Mouse (Mus musculus) limb, embryonic 15.5 days (tissue): Measurements from ENCODE around the gene Olfr401. TPM values are rescaled to one million over a fixed set of nuclear protein-coding genes. Genes with fewer than 3 reads are reported as not detected.
"Not testable (repeated sequence)": the region's sequence is repeated elsewhere in the genome, so short reads cannot be mapped to it uniquely, and the experiment has no call there.

ENCODE experiments used
- ATAC-seq: fragments of 200-750 bp; cut with Nextera tagmentation; 2 replicates; pipeline ENCODE4 v1.8.0; 2017; ENCODE audit warnings: low read depth, moderate TSS enrichment; ENCODE audit not compliant: insufficient number of reproducible peaks, low FRiP score, low TSS enrichment
- H3K27ac ChIP-seq: fragments of 300-500 bp; sonication (generic); 2 replicates; pipeline ENCODE4 v1.5.1; 2015; ENCODE audit warnings: moderate library complexity, mild to moderate bottlenecking, inconsistent platforms
- H3K27me3 ChIP-seq: fragments of 300-500 bp; sonication (generic); 2 replicates; pipeline ENCODE4 v1.6.1; 2015; ENCODE audit warnings: inconsistent platforms
- H3K36me3 ChIP-seq: fragments of 300-500 bp; sonication (generic); 2 replicates; pipeline ENCODE4 v1.6.1; 2015; ENCODE audit warnings: inconsistent platforms
- H3K4me1 ChIP-seq: fragments of 300-500 bp; sonication (generic); 2 replicates; pipeline ENCODE4 v1.6.1; 2015; ENCODE audit warnings: inconsistent platforms
- H3K4me2 ChIP-seq: fragments of 300-500 bp; sonication (generic); 2 replicates; pipeline ENCODE4 v1.6.1; 2015; ENCODE audit warnings: mild to moderate bottlenecking, inconsistent platforms
- H3K4me3 ChIP-seq: fragments of 300-500 bp; sonication (generic); 2 replicates; pipeline ENCODE4 v1.5.1; 2015; ENCODE audit warnings: mild to moderate bottlenecking, inconsistent platforms
- H3K9ac ChIP-seq: fragments of 300-500 bp; sonication (generic); 2 replicates; pipeline ENCODE4 v1.6.1; 2015; ENCODE audit warnings: inconsistent platforms
- H3K9me3 ChIP-seq: fragments of 300-500 bp; sonication (generic); 2 replicates; pipeline ENCODE4 v1.6.1; 2016; ENCODE audit warnings: inconsistent platforms
- WGBS: fragments of 180-500 bp; shearing (Covaris S2); methylation state at CpG from one replicate; pipeline ENCODE4 v1.1.7; 2015; 5-methylcytosine and 5-hydroxymethylcytosine counted together
- polyA plus RNA-seq: library from polyadenylated mRNA; unstranded; fragments of >200 nt; fragmentation: Nextera tagmentation; extraction: Ambion mirVana; gene quantifications from 2 replicates; pipeline ENCODE4 v1.2.1, GENCODE M21; 2015

The Olfr401 gene
- not detected in 2 replicates for polyA plus RNA-seq

GRCm38 (mm10) chr11:74113412-74113811 is at the start of gene Olfr401:
Gene Olfr401, plus strand, starts transcription at chr11:74113712.
- H3K4me2 ChIP-seq: no peak within 1 kb of the TSS
- no peaks in the 10 kb centered on the region for H3K4me1 ChIP-seq
- H3K4me3 ChIP-seq: no peak within 1 kb of the TSS
- H3K27me3 ChIP-seq: no peaks in the 10 kb centered on the region
- H3K36me3 ChIP-seq: no peaks in the 10 kb centered on the region
- peaks cover 5% of the 10 kb centered on the region; the same call in 1 of the 2 replicates for H3K9me3 ChIP-seq
- no peak within 1 kb of the TSS for H3K27ac ChIP-seq
- no peak for ATAC-seq
- no peak within 1 kb of the TSS for H3K9ac ChIP-seq

GRCm38 (mm10) chr11:74069655-74070054 is 43.9 kb upstream of the Olfr401 start, which contains the start of gene Zfp616:
Gene Zfp616, plus strand, starts transcription at chr11:74069955.
- Histone ChIP-seq H3K27me3 (no peaks in the 10 kb centered on the region), H3K4me3 (no peak within 1 kb of the TSS), H3K27ac (no peak within 1 kb of the TSS), H3K9me3 (no peaks in the 10 kb centered on the region), H3K4me2 (no peak within 1 kb of the TSS), H3K36me3 (no peaks in the 10 kb centered on the region), H3K4me1 (no peaks in the 10 kb centered on the region), H3K9ac (no peak within 1 kb of the TSS)
- no peak for ATAC-seq
- WGBS: 93% methylated on average over 1 of the region's 1 CpGs

- no peak overlapping the region for H3K27ac ChIP-seq
- H3K4me1 ChIP-seq: no peaks in the 10 kb centered on the region
- H3K9ac ChIP-seq: no peak overlapping the region
- peaks cover 6% of the 10 kb centered on the region; the same call in 1 of the 2 replicates for H3K9me3 ChIP-seq
- no peak for ATAC-seq
- no peaks in the 10 kb centered on the region for H3K27me3 ChIP-seq
- 63% methylated on average over 2 of the region's 2 CpGs for WGBS
- H3K4me2 ChIP-seq: no peak overlapping the region
- H3K36me3 ChIP-seq: no peaks in the 10 kb centered on the region
- H3K4me3 ChIP-seq: no peak overlapping the region
These were observed 12.8 kb upstream of the Olfr401 start for GRCm38 (mm10) chr11:74100724-74101123.

- WGBS: 38% methylated on average over 2 of the region's 2 CpGs
- Histone ChIP-seq H3K36me3 (no peaks in the 10 kb centered on the region), H3K27ac (no peak overlapping the region), H3K4me3 (no peak overlapping the region), H3K9me3 (peaks cover 6% of the 10 kb centered on the region; the same call in 1 of the 2 replicates), H3K4me2 (no peak overlapping the region), H3K4me1 (no peaks in the 10 kb centered on the region), H3K9ac (no peak overlapping the region), H3K27me3 (no peaks in the 10 kb centered on the region)
- no peak for ATAC-seq
These were observed 12.0 kb upstream of the Olfr401 start for GRCm38 (mm10) chr11:74101507-74101906.

GRCm38 (mm10) chr11:74105066-74105465 is 8.4 kb upstream of the Olfr401 start:
- H3K4me1 ChIP-seq: no peaks in the 10 kb centered on the region
- peaks cover 5% of the 10 kb centered on the region; the same call in 1 of the 2 replicates for H3K9me3 ChIP-seq
- H3K9ac ChIP-seq: no peak overlapping the region
- H3K4me2 ChIP-seq: no peak overlapping the region
- no peak for ATAC-seq
- no peaks in the 10 kb centered on the region for H3K36me3 ChIP-seq
- H3K4me3 ChIP-seq: no peak overlapping the region
- 25% methylated on average over 5 of the region's 5 CpGs for WGBS
- no peak overlapping the region for H3K27ac ChIP-seq
- H3K27me3 ChIP-seq: no peaks in the 10 kb centered on the region

- not testable (repeated sequence) for H3K4me2 ChIP-seq, H3K4me1 ChIP-seq, H3K4me3 ChIP-seq, H3K27ac ChIP-seq, H3K9ac ChIP-seq, H3K36me3 ChIP-seq, H3K27me3 ChIP-seq, ATAC-seq
- 22% methylated on average over 1 of the region's 1 CpGs for WGBS
- peaks cover 13% of the 10 kb centered on the region for H3K9me3 ChIP-seq
These were observed 26.5 kb downstream of the Olfr401 start for GRCm38 (mm10) chr11:74140001-74140400.

GRCm38 (mm10) chr11:74145866-74146265 is 32.4 kb downstream of the Olfr401 start:
- Histone ChIP-seq H3K9ac (no peak overlapping the region), H3K4me2 (no peak overlapping the region), H3K27ac (no peak overlapping the region), H3K4me3 (no peak overlapping the region), H3K27me3 (no peaks in the 10 kb centered on the region), H3K4me1 (no peaks in the 10 kb centered on the region), H3K9me3 (peaks cover 9% of the 10 kb centered on the region; the same call in 1 of the 2 replicates), H3K36me3 (no peaks in the 10 kb centered on the region)
- no peak for ATAC-seq

GRCm38 (mm10) chr11:74153229-74153628 is 39.7 kb downstream of the Olfr401 start, which contains the start of gene Olfr402:
Gene Olfr402, plus strand, starts transcription at chr11:74153529.
- Histone ChIP-seq H3K4me1 (no peaks in the 10 kb centered on the region), H3K9ac (no peak within 1 kb of the TSS), H3K4me2 (no peak within 1 kb of the TSS), H3K27ac (no peak within 1 kb of the TSS), H3K9me3 (0 out of 2 replicates have a peak, but pooled peaks cover 4% of the 10 kb centered on the region), H3K36me3 (no peaks in the 10 kb centered on the region), H3K4me3 (no peak within 1 kb of the TSS), H3K27me3 (no peaks in the 10 kb centered on the region)
- no peak for ATAC-seq
- WGBS: 59% methylated on average over 3 of the region's 3 CpGs

- no peak overlapping the region for H3K9ac ChIP-seq
- no peak overlapping the region for H3K4me3 ChIP-seq
- H3K9me3 ChIP-seq: no peaks in the 10 kb centered on the region
- no peak overlapping the region for H3K4me2 ChIP-seq
- no peaks in the 10 kb centered on the region for H3K4me1 ChIP-seq
- ATAC-seq: no peak
- no peaks in the 10 kb centered on the region for H3K36me3 ChIP-seq
- no peaks in the 10 kb centered on the region for H3K27me3 ChIP-seq
- no peak overlapping the region for H3K27ac ChIP-seq
These were observed 55.3 kb downstream of the Olfr401 start for GRCm38 (mm10) chr11:74168771-74169170.

Other genes with a start within 250 kb of the Olfr401 start
- gene Olfr394, start 222.9 kb upstream of the Olfr401 start, polyA plus RNA-seq: not detected in 2 replicates
- gene Olfr395, start 204.4 kb upstream of the Olfr401 start, polyA plus RNA-seq: not detected in 2 replicates
- gene Olfr23, start 177.0 kb upstream of the Olfr401 start, polyA plus RNA-seq: not detected in 2 replicates
- not detected in 2 replicates for gene Olfr397, start 152.9 kb upstream of the Olfr401 start, polyA plus RNA-seq
- gene Olfr398, start 123.3 kb upstream of the Olfr401 start, polyA plus RNA-seq: not detected in 2 replicates
- gene Olfr139, start 57.2 kb upstream of the Olfr401 start, polyA plus RNA-seq: not detected in 2 replicates
- gene Olfr399, start 57.1 kb upstream of the Olfr401 start, polyA plus RNA-seq: not detected in 2 replicates
- not detected in 2 replicates for gene Zfp616, start 43.8 kb upstream of the Olfr401 start, polyA plus RNA-seq
- not detected in 2 replicates for gene Olfr402, start 39.8 kb downstream of the Olfr401 start, polyA plus RNA-seq
- gene Olfr403, start 72.5 kb downstream of the Olfr401 start, polyA plus RNA-seq: not detected in 2 replicates
- not detected in 2 replicates for gene Olfr43, start 97.7 kb downstream of the Olfr401 start, polyA plus RNA-seq
- not detected in 2 replicates for gene Olfr406, start 146.1 kb downstream of the Olfr401 start, polyA plus RNA-seq
- not detected in 2 replicates for gene Olfr59, start 170.0 kb downstream of the Olfr401 start, polyA plus RNA-seq
- gene Olfr410, start 224.3 kb downstream of the Olfr401 start, polyA plus RNA-seq: not detected in 2 replicates
- not detected in 2 replicates for gene Olfr411, start 238.9 kb downstream of the Olfr401 start, polyA plus RNA-seq
- gene Olfr412, start 248.4 kb downstream of the Olfr401 start, polyA plus RNA-seq: not detected in 2 replicates